Mouse (Mus musculus): ENCODE measurements around the gene Tfpi.

Tfpi gene

GRCm38 (mm10) chr2:84474651-84475050 is 1.9 kb downstream of the Tfpi start:
- DNase-seq (ENCODE audit: low spot score): peak; percentile 60

- no peak for DNase-seq (ENCODE audit: low spot score)
Measured at GRCm38 (mm10) chr2:84473941-84474530, 2.5 kb downstream of the Tfpi start.

DNA sequence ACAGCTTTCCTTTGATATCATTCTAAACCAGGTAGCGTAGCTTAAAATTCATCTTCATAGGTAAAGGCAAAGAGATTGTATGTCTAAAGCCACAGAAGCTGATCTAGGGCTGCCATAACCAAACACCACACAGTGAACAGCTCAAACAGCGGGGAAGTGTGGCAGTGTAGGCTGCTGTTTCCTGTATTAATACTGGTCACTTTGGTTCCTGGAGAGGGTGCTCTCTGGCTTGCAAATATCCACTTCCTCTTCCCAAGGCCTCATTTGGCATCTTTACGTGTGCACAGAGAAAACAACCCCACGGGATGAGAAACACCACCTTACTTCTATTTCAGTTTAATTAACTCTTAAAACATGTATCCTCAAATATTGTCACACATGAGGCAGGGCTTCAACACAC is 9.2 kb downstream of the Tfpi start:
- no peak for DNase-seq (ENCODE audit: low spot score)

DNA sequence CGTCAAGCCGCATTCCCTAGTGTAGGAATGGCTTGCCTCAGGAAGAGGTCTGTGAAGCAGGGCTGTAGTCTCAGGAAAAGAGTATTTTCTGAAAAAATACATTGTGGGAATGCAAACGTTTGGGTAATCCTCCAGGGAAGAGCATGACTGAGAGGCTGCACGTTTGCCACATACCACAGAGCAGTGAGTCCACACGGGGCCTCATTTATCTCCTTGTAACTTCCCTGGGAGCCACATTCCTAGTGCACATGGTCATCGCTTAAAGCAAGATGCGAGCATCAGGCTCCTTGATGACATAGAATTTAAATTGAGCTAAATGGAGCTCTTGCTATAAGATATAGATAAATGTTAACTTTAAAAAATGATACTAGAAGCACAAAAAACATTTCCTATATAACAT is 11.6 kb downstream of the Tfpi start:
- peak; percentile 75 for DNase-seq (ENCODE audit: low spot score)

DNA sequence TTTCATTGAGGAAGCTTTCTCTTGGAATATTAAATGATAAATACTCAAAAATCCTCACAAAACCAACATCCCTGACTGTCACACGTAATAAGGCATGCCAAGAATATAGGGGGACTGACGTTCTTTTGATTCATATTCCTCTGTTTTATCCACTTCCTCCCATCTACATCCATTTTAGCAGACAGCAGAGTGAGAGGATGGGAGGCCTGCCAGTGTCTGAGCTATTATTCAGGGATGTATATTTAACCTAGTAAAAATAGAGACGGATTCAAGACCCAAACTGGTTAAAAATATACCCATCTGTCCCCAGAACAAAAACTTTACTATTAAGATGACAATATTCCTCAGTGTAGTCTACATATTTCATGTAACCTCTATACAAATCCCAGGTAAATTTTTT is 14.2 kb downstream of the Tfpi start:
- DNase-seq (ENCODE audit: low spot score): no peak

DNA sequence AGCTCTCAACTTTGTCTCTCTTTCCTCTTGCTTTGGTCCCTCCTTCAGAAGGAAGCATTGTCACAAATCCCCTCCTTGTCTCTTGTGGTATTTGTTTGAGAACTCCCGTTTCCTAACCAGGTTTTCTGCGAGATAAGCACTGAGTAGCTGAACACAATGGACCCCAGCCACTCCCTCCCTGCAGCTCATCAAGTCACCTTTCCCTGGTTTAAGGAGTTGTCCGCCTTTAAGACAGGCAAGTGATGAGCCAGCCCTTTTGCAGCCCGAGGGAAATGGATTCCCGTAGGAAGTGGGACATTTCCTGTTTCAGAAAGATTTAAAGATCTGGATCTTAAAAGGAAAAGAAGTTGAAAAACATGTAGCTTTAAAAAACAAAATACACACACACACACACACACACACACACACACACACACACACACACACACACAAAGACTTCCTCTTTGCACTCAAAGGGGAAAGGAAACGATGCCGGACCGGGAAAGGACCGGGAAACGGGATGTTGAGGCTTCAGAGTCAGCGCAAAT is 16.9 kb downstream of the Tfpi start:
- no peak for DNase-seq (ENCODE audit: low spot score)

DNA sequence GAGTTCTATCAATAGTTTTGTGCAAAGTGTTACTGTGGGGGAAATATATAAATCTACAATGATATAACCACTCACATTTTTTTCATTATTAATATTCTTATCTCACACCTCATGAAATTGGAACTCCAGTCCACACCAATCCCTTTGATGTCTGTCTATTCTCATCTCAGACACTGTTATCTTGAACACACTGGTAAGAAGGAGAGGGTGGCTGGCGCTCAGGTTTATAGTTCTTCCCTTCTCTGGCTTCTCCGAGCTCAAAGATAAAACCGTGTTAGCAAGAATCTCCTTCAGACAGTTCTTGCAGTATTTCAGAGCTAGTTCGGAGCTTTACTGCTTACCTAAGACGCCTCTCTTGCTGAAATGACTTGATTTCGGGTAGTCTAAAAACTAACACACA is 19.4 kb downstream of the Tfpi start:
- no peak for DNase-seq (ENCODE audit: low spot score)

DNA sequence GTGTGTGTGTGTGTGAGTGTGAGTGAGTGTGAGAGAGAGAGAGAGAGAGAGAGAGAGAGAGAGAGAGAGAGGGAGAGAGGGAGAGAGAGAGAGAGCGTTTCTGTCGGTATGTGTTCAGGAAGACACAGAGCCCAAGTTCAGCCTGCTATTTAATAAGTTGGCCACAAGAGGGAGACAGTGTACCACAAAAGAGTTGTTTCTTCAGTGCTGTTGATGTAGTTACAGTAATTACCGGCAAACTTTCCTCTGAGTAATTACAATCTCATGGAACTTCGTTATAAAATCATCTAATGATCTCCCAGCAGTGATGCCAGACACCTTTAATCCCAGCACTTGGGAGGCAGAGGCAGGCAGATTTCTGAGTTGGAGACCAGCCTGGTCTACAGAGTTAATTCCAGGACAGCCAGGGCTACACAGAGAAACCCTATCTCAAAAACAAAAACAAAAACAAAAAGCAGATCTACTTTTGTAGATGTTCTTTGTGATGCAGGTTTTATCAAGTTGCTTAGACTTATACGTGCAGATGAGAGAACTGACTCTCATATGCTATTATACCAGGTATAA is 21.3 kb downstream of the Tfpi start:
- DNase-seq (ENCODE audit: low spot score): peak; percentile 90

DNA sequence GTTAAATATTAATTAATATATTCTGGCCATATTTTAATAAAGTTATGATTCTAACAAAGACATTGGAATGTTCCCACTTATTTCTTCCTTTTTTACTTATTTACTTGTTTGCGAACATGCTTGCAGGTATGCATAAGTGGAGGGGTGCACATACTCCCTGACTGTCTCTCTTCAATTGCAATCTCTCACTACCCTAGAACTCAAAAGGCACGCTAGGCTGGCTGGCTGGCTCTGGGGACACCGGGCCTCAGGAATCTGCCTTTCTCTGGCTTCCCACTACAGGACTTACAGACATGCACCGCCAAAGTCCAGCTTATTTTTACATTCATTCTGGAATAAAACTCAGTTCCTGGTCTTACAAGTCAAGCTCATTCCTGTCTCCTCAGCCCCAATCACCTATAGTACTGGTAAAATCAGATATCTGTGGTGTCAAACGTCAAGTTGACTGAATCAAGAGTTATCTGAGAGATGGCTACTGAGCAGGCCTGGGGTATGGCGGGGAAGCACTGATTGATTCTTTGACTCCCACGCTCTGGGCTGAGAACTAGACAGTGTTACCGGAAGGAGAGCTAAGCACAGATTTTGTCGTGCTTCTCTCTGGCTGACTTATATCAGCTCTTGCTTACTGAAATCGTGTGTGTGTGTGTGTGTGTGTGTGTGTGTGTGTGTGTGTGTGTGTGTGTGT is 21.9 kb downstream of the Tfpi start:
- DNase-seq (ENCODE audit: low spot score): no peak

- peak; percentile 81 for DNase-seq (ENCODE audit: low spot score)
Measured at GRCm38 (mm10) chr2:84454051-84454450, 22.5 kb downstream of the Tfpi start.

DNA sequence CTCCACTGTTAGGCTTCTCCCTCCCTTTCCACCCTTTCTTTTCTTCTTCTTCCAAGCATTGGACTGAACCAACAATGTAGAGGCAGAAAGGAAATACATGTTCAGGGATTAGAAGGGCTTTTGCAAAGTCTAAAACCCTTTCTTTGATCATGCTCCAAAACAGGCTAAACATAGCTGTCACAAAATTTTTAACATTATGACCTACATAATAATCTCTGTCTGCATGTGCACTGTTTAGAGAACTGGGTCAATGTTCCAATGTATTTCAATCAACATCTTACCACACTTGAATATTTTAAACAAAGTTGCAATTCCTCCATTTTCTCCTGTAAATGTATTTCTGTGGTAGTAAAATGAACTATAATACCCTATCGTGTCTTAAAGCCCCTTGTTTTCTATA is 31.1 kb downstream of the Tfpi start:
- DNase-seq (ENCODE audit: low spot score): no peak

GRCm38 (mm10) chr2:84441940-84442339 is 34.6 kb downstream of the Tfpi start:
- DNase-seq (ENCODE audit: low spot score): no peak

GRCm38 (mm10) chr2:84429724-84430123 is 46.9 kb downstream of the Tfpi start:
- peak; percentile 78 for DNase-seq (ENCODE audit: low spot score)

DNA sequence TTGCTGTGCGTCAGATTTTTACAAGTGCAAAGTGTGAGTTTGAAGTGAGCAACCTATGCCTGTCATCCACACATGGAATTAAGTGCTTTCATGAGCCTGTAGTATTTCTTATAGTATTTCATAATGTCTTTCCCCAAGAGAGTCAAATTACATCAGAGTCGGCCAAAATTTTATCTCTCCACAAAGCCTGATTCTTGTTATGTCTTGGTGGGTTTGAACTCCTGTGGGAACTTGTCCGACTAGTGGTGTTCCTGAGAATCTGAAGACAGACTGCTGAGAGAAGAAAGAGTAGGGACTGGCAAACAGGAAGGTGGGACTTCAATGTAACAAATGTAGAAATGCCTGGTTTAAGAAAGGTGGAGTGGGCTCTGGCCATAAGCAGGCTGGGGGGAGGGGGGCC is 47.7 kb downstream of the Tfpi start:
- DNase-seq (ENCODE audit: low spot score): no peak

GRCm38 (mm10) chr2:84426531-84426930 is 50.0 kb downstream of the Tfpi start:
- no peak for DNase-seq (ENCODE audit: low spot score)

DNA sequence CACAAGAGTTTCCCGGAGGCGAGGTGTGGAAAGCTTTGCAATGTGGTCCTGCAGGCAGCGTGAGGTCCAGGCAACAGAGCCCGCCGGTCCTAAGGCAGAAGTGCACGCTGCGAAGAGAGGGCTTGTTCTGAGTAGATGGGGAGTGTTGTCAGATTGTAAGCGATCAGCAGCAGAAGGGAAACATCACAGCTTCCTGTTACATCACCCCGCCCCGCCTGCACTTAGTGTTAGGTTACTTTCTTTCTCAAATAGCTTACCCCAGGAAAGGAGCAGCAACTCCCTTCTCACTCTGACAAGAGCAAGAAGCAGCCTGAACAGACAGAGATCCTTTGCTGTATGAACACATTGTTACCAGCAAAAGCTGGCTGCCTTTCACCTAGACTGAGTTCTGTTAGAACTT is 51.4 kb downstream of the Tfpi start, which contains the start of gene Calcrl:
Gene Calcrl (minus strand): TSS at position 274 of the 400 bp plus-strand sequence.
- DNase-seq (ENCODE audit: low spot score): peak; percentile 89

GRCm38 (mm10) chr2:84416501-84416900 is 60.1 kb downstream of the Tfpi start:
- DNase-seq (ENCODE audit: low spot score): no peak

DNA sequence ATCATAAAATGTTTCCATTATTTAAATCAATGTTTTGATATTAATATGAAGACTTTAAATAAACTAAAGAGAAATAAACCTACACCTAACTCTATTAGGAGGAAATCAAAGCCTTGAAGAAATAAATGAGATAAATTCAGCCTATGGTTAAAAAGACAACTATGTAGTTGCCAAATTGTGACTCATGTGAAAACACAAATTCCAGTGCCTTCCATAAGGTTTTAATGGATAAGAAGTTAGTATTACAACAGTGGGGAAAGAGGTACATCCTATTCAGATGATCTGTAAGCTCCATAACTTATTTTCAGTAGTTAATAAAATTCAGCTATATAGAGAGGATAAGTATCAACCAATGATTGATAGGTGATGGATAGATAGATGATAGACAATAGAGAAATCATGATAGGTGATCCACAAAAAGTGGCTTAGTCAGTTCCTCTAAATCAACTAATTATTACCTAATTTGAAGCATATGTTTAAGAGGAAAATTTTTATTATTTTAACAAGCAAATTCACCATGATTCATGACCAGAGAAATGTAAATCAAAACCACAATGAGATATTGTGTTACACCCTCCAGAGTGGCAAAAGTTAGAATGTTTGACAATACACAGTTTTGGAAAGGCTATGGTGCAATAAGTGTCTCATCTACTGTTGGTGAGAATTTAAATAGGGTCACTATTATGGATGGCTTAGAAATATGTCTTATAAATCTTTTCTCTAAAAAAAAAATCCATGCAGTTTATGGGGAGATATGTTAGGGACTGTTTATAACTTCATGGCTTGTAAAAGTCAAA is 66.6 kb downstream of the Tfpi start:
- DNase-seq (ENCODE audit: low spot score): no peak

GRCm38 (mm10) chr2:84404834-84405233 is 71.7 kb downstream of the Tfpi start:
- no peak for DNase-seq (ENCODE audit: low spot score)

DNA sequence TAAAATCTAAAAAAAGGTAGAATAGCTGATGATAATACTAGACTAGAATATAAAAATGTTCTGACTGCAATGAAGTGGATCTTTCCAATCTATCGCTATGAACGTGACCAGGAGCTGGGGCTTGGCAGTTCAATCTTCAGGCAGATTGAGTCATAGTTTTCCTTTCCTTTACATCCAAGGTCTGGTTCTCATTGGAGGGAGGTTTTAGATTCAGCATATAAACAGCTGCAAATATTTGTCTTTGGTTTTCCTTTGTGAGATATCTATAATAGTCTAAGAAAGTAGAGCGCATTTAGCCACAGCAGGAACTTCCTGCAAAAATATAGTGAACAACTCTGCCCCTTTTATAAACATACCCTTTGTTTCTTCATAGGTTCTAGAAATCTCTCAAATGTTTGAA is 73.9 kb downstream of the Tfpi start:
- DNase-seq (ENCODE audit: low spot score): no peak

- DNase-seq (ENCODE audit: low spot score): no peak
Measured at GRCm38 (mm10) chr2:84396557-84396956, 80.0 kb downstream of the Tfpi start.

- no peak for DNase-seq (ENCODE audit: low spot score)
Measured at GRCm38 (mm10) chr2:84393236-84393635, 83.3 kb downstream of the Tfpi start.

- DNase-seq (ENCODE audit: low spot score): no peak
Measured at GRCm38 (mm10) chr2:84389075-84389474, 87.5 kb downstream of the Tfpi start.

Measured in embryo, embryonic 10 days (tissue).